Mouse (Mus musculus) testis, adult 2 months (tissue): ENCODE results near the gene Abhd17a.

Source experiments
- CTCF ChIP-seq: fragments of 200-500 bp; IDR thresholded peaks from 2 replicates; pipeline ENCODE4 v1.5.1; 2012; ENCODE audit warnings: low read depth, mild to moderate bottlenecking, inconsistent platforms, low read length, moderate library complexity; ENCODE audit not compliant: control insufficient read depth, insufficient read depth, insufficient replicate concordance
- POLR2A ChIP-seq: fragments of 200-500 bp; IDR thresholded peaks from 2 replicates; pipeline ENCODE4 v1.6.1; 2012; ENCODE audit warnings: low read depth, mild to moderate bottlenecking, inconsistent platforms, low read length, moderate library complexity; ENCODE audit not compliant: control insufficient read depth

DNA sequence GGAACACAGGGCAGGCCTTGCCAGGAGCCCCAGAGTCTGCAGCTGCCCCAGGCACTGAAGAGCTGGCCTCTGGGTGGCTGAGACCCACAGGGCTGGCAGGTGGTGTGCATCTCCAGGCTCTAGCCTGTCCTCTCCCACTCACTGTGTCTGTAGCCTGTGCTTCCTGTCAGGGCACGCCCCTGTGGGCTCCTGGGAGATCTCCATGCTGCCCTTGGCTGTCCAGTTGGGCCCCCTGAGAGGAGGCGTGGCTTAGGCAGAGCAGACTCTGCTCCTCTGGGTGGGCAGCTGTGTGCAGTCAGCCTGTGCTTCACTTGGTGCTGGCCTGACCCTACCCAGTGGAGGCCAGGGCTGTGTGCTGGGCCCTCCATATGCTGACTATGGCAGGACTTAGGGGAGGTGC is 37.5 kb upstream of the Abhd17a start:
- TF ChIP-seq POLR2A (no peak), CTCF (no peak)
